Mouse (Mus musculus): Measurements from ENCODE around the gene Raver2. TPM values are rescaled to one million over a fixed set of nuclear protein-coding genes. Genes with fewer than 3 reads are reported as not detected.

Raver2 gene
- total RNA-seq, 1 experiment from 2014 or later, result 4.6 TPM

DNA sequence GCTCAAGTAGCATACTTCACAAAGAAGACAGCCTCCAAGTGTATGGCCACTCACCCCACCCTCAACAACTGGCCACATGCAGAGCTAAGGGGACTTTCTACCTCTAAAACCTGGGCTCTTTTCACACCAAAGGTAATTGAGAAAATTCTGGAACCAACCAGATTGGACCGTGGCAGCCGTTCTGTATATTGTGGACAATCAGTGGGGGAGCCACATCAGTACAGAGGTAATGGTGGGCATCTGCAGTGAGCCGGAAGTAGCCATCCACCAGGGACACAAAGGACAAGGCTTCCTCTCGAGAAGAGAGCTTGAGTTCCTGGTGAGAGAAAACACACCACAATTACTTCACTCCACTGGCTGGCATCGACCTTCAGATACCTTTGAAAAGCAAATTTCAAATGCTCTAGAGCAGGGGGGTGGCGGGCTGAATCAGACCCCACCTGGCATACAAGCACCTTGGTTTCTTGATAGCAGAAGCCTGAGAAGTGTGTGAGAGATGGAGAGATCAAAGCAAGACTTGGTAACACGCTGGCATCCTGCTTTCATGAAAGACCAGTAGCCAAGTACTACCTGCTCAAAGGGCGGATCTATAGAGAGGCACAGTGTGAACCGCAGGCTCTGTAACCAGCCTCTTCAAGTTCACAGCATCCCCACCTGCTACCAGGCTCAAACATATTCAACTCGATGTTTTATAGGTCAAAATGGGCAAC lies 106.3 kb downstream of the Raver2 start:
- no peak for DNase-seq

GRCm38 (mm10) chr4:101176123-101176522 lies 107.3 kb downstream of the Raver2 start:
- no peak for DNase-seq

GRCm38 (mm10) chr4:101177796-101178195 lies 109.0 kb downstream of the Raver2 start:
- no peak for DNase-seq

- DNase-seq, result no peak
Observed at GRCm38 (mm10) chr4:101179076-101179475, 110.3 kb downstream of the Raver2 start.

- no peak for DNase-seq
Observed at GRCm38 (mm10) chr4:101179836-101180235, 111.1 kb downstream of the Raver2 start.

GRCm38 (mm10) chr4:101180681-101181080 lies 111.9 kb downstream of the Raver2 start:
- no peak for DNase-seq

DNA sequence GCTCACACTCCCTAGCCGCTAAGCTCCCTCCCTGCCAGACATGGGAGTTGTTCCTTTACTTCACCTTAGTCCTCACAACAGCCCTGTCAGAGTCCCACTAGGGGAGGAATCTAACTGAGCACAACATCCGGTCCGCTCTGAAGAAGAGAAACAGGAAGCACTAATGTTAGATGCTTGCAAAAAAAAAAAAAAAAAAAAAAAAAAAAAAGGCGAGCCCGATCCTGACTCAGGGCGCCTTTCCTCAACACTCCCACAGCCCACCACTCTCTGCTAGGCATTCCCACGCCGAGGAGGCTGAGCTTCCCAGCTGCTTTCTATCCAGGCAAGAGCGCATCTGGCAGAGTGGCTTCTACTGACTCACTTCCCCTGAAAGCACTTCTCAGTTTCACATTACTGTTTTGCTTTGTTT lies 113.8 kb downstream of the Raver2 start:
- no peak for DNase-seq

DNA sequence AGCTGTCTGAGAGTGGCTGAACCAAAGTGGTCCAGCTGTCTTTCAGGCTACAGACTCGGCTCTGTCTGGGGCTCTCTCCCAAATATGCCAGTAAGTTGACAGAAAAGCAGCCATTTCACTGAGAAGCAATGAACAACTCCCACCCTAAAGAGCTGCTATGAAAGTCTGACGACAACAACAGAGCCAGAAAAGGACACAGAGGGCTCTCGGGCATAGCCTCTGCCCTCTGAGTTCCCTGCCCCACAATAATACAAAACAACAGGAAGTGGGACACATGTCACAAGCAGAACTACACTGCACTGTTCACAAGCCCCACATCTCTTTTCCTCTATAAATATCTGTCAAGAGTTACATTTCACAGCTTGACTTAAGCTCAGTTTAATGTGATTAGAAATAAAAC lies 116.4 kb downstream of the Raver2 start:
- no peak for DNase-seq

- DNase-seq, result no peak
Observed at GRCm38 (mm10) chr4:101186591-101186990, 117.8 kb downstream of the Raver2 start.

DNA sequence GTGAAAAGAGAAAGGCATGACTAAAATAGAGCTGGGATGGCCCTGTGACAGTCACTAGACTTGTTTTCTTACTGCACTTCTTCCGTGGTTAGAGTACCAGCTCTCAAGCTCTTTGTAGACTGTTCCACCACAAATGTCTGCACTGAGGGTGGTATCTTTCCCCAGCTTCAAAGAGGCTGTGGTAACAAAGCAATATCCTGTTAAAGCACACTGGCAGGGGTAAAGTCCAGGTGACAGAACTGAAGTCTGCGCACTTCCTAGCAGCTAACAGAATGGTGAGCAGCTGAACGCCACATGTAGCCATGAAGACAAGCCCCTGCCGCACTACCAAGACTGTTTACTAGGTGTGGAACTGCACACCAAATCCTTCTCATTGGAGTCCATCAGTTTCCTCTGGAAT lies 118.6 kb downstream of the Raver2 start:
- DNase-seq, result no peak

DNA sequence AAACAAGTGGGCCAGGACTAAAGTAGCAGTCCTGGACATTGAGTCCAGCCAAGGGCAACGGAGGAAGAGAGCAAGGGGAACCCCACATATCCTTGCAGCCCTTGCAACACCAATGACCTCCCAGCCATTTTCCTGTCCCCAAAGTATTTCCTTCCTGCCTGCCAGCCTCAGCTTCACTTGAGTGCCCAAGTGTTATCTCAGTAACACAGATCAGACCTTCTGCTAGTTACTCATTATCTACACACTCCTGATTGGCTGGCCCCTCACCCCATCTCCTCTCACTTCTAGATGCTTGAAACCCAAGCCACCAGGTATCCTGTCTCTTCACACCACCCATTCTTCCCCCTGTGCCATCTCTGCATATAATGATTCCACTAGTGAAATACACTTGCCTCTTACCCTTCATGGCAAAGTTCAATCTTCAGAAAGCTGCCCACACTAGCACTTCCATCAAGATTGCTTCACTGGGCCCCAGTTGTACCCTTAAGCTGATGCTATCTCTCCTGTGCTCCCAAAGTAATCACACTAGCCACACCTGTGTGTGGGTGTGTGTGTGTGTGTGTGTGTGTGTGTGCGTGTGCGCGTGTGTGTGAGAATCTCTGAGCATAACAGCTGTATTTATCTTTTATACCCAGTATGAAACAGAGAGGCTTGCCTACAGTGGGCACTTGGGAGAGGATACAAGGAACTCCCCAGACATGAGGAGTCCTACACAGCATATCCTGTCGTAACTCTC lies 123.6 kb downstream of the Raver2 start:
- no peak for DNase-seq

- no peak for DNase-seq
Observed at GRCm38 (mm10) chr4:101194170-101194569, 125.4 kb downstream of the Raver2 start.

- no peak for DNase-seq
Observed at GRCm38 (mm10) chr4:101196407-101196806, 127.6 kb downstream of the Raver2 start.

- no peak for DNase-seq
Observed at GRCm38 (mm10) chr4:101197421-101198170, 128.8 kb downstream of the Raver2 start.

DNA sequence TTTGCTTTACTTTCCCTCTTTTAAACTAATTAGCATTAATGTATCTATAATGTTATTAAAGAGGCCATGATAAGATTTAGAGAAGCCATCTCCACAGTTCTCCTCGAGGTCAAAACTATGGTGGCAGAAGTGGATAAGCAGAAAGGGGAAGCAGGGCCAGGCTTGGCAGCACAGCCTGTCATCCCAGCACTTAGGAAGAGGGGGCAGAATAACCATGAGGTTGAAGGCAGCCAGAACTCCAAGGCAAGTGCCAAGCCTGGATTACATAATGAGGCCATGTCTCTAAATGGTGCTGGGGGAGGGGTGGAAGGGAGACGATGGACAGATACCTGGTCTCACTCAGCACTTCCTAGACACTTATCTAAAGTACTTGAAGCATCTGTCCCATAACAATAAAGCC lies 129.6 kb downstream of the Raver2 start:
- DNase-seq, result peak; percentile 54

GRCm38 (mm10) chr4:101199433-101200081 lies 130.8 kb downstream of the Raver2 start:
- DNase-seq, result no peak

Other genes with a start within 250 kb of the Raver2 start
- gene Gm10577, start 48.3 kb upstream of the Raver2 start, total RNA-seq (2021), result not detected in 2 replicates
- gene Jak1, start 196.3 kb downstream of the Raver2 start, total RNA-seq (2021), result 140 and 142 TPM in 2 replicates